Mouse (Mus musculus): ENCODE measurements around the gene Alg5. TPM values are rescaled to one million over a fixed set of nuclear protein-coding genes. Genes with fewer than 3 reads are reported as not detected.
A peak's percentile ranks its signal among the peaks of the same experiment; 100 is the strongest.
"Not testable (repeated sequence)": the region's sequence is repeated elsewhere in the genome, so short reads cannot be mapped to it uniquely, and the experiment has no call there.

Alg5 gene
- polyA plus RNA-seq, 1 experiment from 2014 or later: 44.2 TPM

GRCm38 (mm10) chr3:54753411-54753810 is 18.1 kb downstream of the Alg5 start:
- Histone ChIP-seq H3K4me2 (replicated peaks) (no peak overlapping the region), H3K36me3 (peaks cover 36% of the 10 kb centered on the region), H3K27me3 (replicated peaks) (peaks cover 17% of the 10 kb centered on the region), H3K9me3 (no peaks in the 10 kb centered on the region), H3K9ac (no peak overlapping the region), H3K27ac (no peak overlapping the region), H3K4me3 (no peak overlapping the region), H3K4me1 (peaks cover 13% of the 10 kb centered on the region)
- no peak for ATAC-seq (ENCODE audit: low FRiP score, low read depth)
- 82% methylated on average over 4 of the region's 4 CpGs for WGBS

- H3K9me3 ChIP-seq: no peaks in the 10 kb centered on the region
- H3K4me3 ChIP-seq: peak within 1 kb of the TSS; percentile 58
- H3K9ac ChIP-seq: peak within 1 kb of the TSS; percentile 61
- peaks cover 16% of the 10 kb centered on the region for H3K36me3 ChIP-seq
- under 1% methylated on average over 66 of the region's 66 CpGs for WGBS
- ATAC-seq (ENCODE audit: low FRiP score, low read depth): peak; percentile 76
- peaks cover 17% of the 10 kb centered on the region for H3K27me3 ChIP-seq (replicated peaks)
- H3K4me1 ChIP-seq: peaks cover 13% of the 10 kb centered on the region
- no peak within 1 kb of the TSS for H3K27ac ChIP-seq
- peak within 1 kb of the TSS; percentile 100 for H3K4me2 ChIP-seq (replicated peaks)
Measured at GRCm38 (mm10) chr3:54755145-54756041, 20.1 kb downstream of the Alg5 start, which contains the start of gene Smad9. Gene Smad9 (plus strand): TSS chr3:54755582.

- Histone ChIP-seq H3K4me2 (replicated peaks) (peak overlapping the region; percentile 100), H3K9ac (peak overlapping the region; percentile 61), H3K4me1 (peaks cover 13% of the 10 kb centered on the region), H3K9me3 (no peaks in the 10 kb centered on the region), H3K4me3 (peak overlapping the region; percentile 58), H3K27me3 (replicated peaks) (peaks cover 17% of the 10 kb centered on the region), H3K27ac (no peak overlapping the region), H3K36me3 (peaks cover 9% of the 10 kb centered on the region)
- WGBS: 2% methylated on average over 11 of the region's 11 CpGs
- ATAC-seq (ENCODE audit: low FRiP score, low read depth): peak; percentile 45; the same call in 1 of the 2 replicates
Measured at GRCm38 (mm10) chr3:54756058-54756457, 20.7 kb downstream of the Alg5 start.

- H3K4me1 ChIP-seq: peaks cover 13% of the 10 kb centered on the region
- H3K9me3 ChIP-seq: no peaks in the 10 kb centered on the region
- 92% methylated on average over 8 of the region's 8 CpGs for WGBS
- H3K4me2 ChIP-seq (replicated peaks): no peak overlapping the region
- no peak overlapping the region for H3K27ac ChIP-seq
- no peaks in the 10 kb centered on the region for H3K36me3 ChIP-seq
- H3K4me3 ChIP-seq: no peak overlapping the region
- no peak for ATAC-seq (ENCODE audit: low FRiP score, low read depth)
- peaks cover 17% of the 10 kb centered on the region for H3K27me3 ChIP-seq (replicated peaks)
- H3K9ac ChIP-seq: no peak overlapping the region
Measured at GRCm38 (mm10) chr3:54757446-54757845, 22.1 kb downstream of the Alg5 start.

GRCm38 (mm10) chr3:54759211-54759610 is 23.9 kb downstream of the Alg5 start:
- Histone ChIP-seq H3K4me1 (peaks cover 13% of the 10 kb centered on the region), H3K9me3 (no peaks in the 10 kb centered on the region), H3K4me2 (replicated peaks) (no peak overlapping the region), H3K27me3 (replicated peaks) (peaks cover 16% of the 10 kb centered on the region), H3K4me3 (no peak overlapping the region), H3K27ac (no peak overlapping the region), H3K9ac (no peak overlapping the region), H3K36me3 (no peaks in the 10 kb centered on the region)
- WGBS: 87% methylated on average over 9 of the region's 9 CpGs
- ATAC-seq (ENCODE audit: low FRiP score, low read depth): no peak

GRCm38 (mm10) chr3:54760321-54761115 is 25.2 kb downstream of the Alg5 start:
- H3K9ac ChIP-seq: no peak overlapping the region
- H3K27ac ChIP-seq: no peak overlapping the region
- ATAC-seq (ENCODE audit: low FRiP score, low read depth): no peak
- WGBS: 57% methylated on average over 15 of the region's 15 CpGs
- no peaks in the 10 kb centered on the region for H3K9me3 ChIP-seq
- H3K4me2 ChIP-seq (replicated peaks): no peak overlapping the region
- no peak overlapping the region for H3K4me3 ChIP-seq
- H3K27me3 ChIP-seq (replicated peaks): peaks cover 7% of the 10 kb centered on the region; the same call in 1 of the 2 replicates
- H3K36me3 ChIP-seq: no peaks in the 10 kb centered on the region
- peaks cover 8% of the 10 kb centered on the region for H3K4me1 ChIP-seq

- no peak overlapping the region for H3K27ac ChIP-seq
- no peaks in the 10 kb centered on the region for H3K36me3 ChIP-seq
- H3K4me1 ChIP-seq: peaks cover under 1% of the 10 kb centered on the region
- H3K27me3 ChIP-seq (replicated peaks): no peaks in the 10 kb centered on the region
- 89% methylated on average over 1 of the region's 1 CpGs for WGBS
- no peak overlapping the region for H3K4me2 ChIP-seq (replicated peaks)
- H3K4me3 ChIP-seq: no peak overlapping the region
- ATAC-seq (ENCODE audit: low FRiP score, low read depth): no peak
- H3K9me3 ChIP-seq: no peaks in the 10 kb centered on the region
- no peak overlapping the region for H3K9ac ChIP-seq
Measured at GRCm38 (mm10) chr3:54761258-54761657, 25.9 kb downstream of the Alg5 start.

- 0 out of 2 replicates have a peak overlapping the region, but pooled peaks have one; percentile 20 for H3K4me2 ChIP-seq (replicated peaks)
- no peaks in the 10 kb centered on the region for H3K9me3 ChIP-seq
- H3K4me3 ChIP-seq: no peak overlapping the region
- ATAC-seq (ENCODE audit: low FRiP score, low read depth): no peak; the same call in 1 of the 2 replicates
- no peak overlapping the region for H3K9ac ChIP-seq
- 74% methylated on average over 18 of the region's 18 CpGs for WGBS
- H3K27ac ChIP-seq: no peak overlapping the region
- H3K4me1 ChIP-seq: no peaks in the 10 kb centered on the region
- H3K36me3 ChIP-seq: no peaks in the 10 kb centered on the region
- H3K27me3 ChIP-seq (replicated peaks): no peaks in the 10 kb centered on the region
Measured at GRCm38 (mm10) chr3:54764418-54764817, 29.1 kb downstream of the Alg5 start.

- H3K36me3 ChIP-seq; H3K4me1 ChIP-seq; H3K27me3 ChIP-seq (replicated peaks); H3K4me3 ChIP-seq; ATAC-seq (ENCODE audit: low FRiP score, low read depth); H3K4me2 ChIP-seq (replicated peaks); H3K27ac ChIP-seq; H3K9ac ChIP-seq; H3K9me3 ChIP-seq: not testable (repeated sequence)
- 95% methylated on average over 6 of the region's 6 CpGs for WGBS
Measured at GRCm38 (mm10) chr3:54765521-54765920, 30.2 kb downstream of the Alg5 start.

GRCm38 (mm10) chr3:54766034-54766433 is 30.7 kb downstream of the Alg5 start:
- H3K9me3 ChIP-seq: no peaks in the 10 kb centered on the region
- no peaks in the 10 kb centered on the region for H3K4me1 ChIP-seq
- no peaks in the 10 kb centered on the region for H3K27me3 ChIP-seq (replicated peaks)
- no peak overlapping the region for H3K4me3 ChIP-seq
- no peak for ATAC-seq (ENCODE audit: low FRiP score, low read depth)
- 84% methylated on average over 14 of the region's 14 CpGs for WGBS
- H3K9ac ChIP-seq: no peak overlapping the region
- no peaks in the 10 kb centered on the region for H3K36me3 ChIP-seq
- no peak overlapping the region for H3K4me2 ChIP-seq (replicated peaks)
- H3K27ac ChIP-seq: no peak overlapping the region

- ATAC-seq (ENCODE audit: low FRiP score, low read depth): no peak
- 88% methylated on average over 5 of the region's 5 CpGs for WGBS
- H3K4me2 ChIP-seq (replicated peaks): no peak overlapping the region
Measured at GRCm38 (mm10) chr3:54766811-54767210, 31.5 kb downstream of the Alg5 start.

GRCm38 (mm10) chr3:54768592-54768991 is 33.3 kb downstream of the Alg5 start:
- no peak overlapping the region for H3K4me2 ChIP-seq (replicated peaks)
- no peaks in the 10 kb centered on the region for H3K27me3 ChIP-seq (replicated peaks)
- H3K27ac ChIP-seq: no peak overlapping the region
- no peaks in the 10 kb centered on the region for H3K4me1 ChIP-seq
- ATAC-seq (ENCODE audit: low FRiP score, low read depth): no peak
- H3K4me3 ChIP-seq: no peak overlapping the region
- no peaks in the 10 kb centered on the region for H3K9me3 ChIP-seq
- no peaks in the 10 kb centered on the region for H3K36me3 ChIP-seq
- WGBS: 96% methylated on average over 8 of the region's 8 CpGs
- no peak overlapping the region for H3K9ac ChIP-seq

More at GRCm38 (mm10) chr3:54766811-54767210, 31.5 kb downstream of the Alg5 start:
- Histone ChIP-seq H3K9me3 (no peaks in the 10 kb centered on the region), H3K36me3 (no peaks in the 10 kb centered on the region), H3K4me1 (no peaks in the 10 kb centered on the region), H3K9ac (no peak overlapping the region), H3K27ac (no peak overlapping the region), H3K27me3 (replicated peaks) (no peaks in the 10 kb centered on the region), H3K4me3 (no peak overlapping the region)

All from neural tube, embryonic 12.5 days (tissue).